Mouse (Mus musculus) left cerebral cortex, adult 2 months (tissue): Measurements from ENCODE around the gene Sprr2k. TPM values are rescaled to one million over a fixed set of nuclear protein-coding genes. Genes with fewer than 3 reads are reported as not detected.
"Not testable (repeated sequence)": the region's sequence is repeated elsewhere in the genome, so short reads cannot be mapped to it uniquely, and the experiment has no call there.

Experiments
- DNase-seq, 2 experiments: peaks; one replicate each; pipeline ENCODE4 v3.0.0; 2021 to 2022; ENCODE audit warnings: low spot score in 2 of 2, mixed read lengths in 1 of 2; ENCODE audit errors: extremely low spot score in 1 of 2
- H3K27ac ChIP-seq: fragments of 200-600 bp; 2 replicates; pipeline ENCODE4 v1.8.1; 2022
- H3K4me3 ChIP-seq: fragments of 200-600 bp; 2 replicates; pipeline ENCODE4 v1.8.1; 2022
- CTCF ChIP-seq: fragments of 200-600 bp; IDR thresholded peaks from 2 replicates; pipeline ENCODE4 v1.8.1; 2022; ENCODE audit warnings: antibody characterized with exemption, mild to moderate bottlenecking, moderate library complexity
- intact Hi-C: fragments of 180-260 bp; cut with DNase I; formaldehyde crosslinking; loops from one replicate; pipeline ENCODE4 v1.15.1; 2025
- total RNA-seq, 2 experiments: library from RNA; stranded (reverse); gene quantifications; 2 replicates each; pipeline ENCODE4 v1.2.3; 2021

Sprr2k gene
- total RNA-seq, 2 experiments from 2014 or later, result not detected

DNA sequence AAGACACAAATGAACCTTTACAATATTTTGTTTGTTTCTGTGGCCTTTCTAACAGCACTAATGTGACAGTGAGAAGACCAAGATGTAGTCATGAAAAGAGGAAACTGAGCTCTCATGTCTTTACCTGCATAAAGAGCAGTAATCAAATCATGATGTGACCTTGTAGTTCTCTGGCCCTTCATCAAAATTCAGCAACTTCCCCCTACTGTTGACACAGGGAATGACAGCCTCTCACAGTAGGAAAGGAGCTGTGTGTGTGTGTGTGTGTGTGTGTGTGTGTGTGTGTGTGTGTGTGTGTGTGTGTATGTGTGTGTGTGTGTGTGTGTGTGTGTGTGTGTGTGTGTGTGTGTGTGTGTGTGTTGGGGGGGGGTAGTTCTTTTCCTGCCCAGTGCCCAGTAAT, 48.9 kb downstream of the Sprr2k start:
- peak; percentile 6 for TF ChIP-seq CTCF
- H3K27ac ChIP-seq, H3K4me3 ChIP-seq, DNase-seq, intact Hi-C loops: not testable (repeated sequence)

Other genes starting within 250 kb of the Sprr2k start
- not detected for gene Sprr2a1, start 216.8 kb upstream of the Sprr2k start, total RNA-seq
- gene Sprr2a2, start 216.7 kb upstream of the Sprr2k start, total RNA-seq, result not detected
- not detected for gene Sprr2a3, start 147.2 kb upstream of the Sprr2k start, total RNA-seq
- gene Sprr2b, start 116.0 kb upstream of the Sprr2k start, total RNA-seq, result not detected
- not detected for gene Sprr2d, start 93.4 kb upstream of the Sprr2k start, total RNA-seq
- gene Sprr2e, start 80.4 kb upstream of the Sprr2k start, total RNA-seq, result not detected
- gene Sprr2f, start 67.4 kb upstream of the Sprr2k start, total RNA-seq, result not detected
- not detected for gene Sprr2h, start 46.9 kb upstream of the Sprr2k start, total RNA-seq
- gene Sprr2i, start 24.6 kb upstream of the Sprr2k start, total RNA-seq, result not detected
- not detected for gene Sprr2j-ps, start 14.5 kb upstream of the Sprr2k start, total RNA-seq
- 1 to 10 TPM in 1 of 2 experiments, under 1 TPM in 1; 0.98 to 3.2 TPM for gene Gm9774, start 3.2 kb upstream of the Sprr2k start, total RNA-seq
- not detected for gene Sprr1b, start 6.2 kb downstream of the Sprr2k start, total RNA-seq
- gene Sprr3, start 26.1 kb downstream of the Sprr2k start, total RNA-seq, result not detected
- gene Sprr1a, start 53.3 kb downstream of the Sprr2k start, total RNA-seq, result not detected
- gene Sprr4, start 67.9 kb downstream of the Sprr2k start, total RNA-seq, result not detected
- not detected for gene 2310046K23Rik, start 101.9 kb downstream of the Sprr2k start, total RNA-seq
- gene Ivl, start 141.2 kb downstream of the Sprr2k start, total RNA-seq, result not detected
- gene Smcp, start 156.4 kb downstream of the Sprr2k start, total RNA-seq, result not detected
- not detected for gene 2210017I01Rik, start 174.9 kb downstream of the Sprr2k start, total RNA-seq
- not detected for gene Lce6a, start 189.1 kb downstream of the Sprr2k start, total RNA-seq
- gene Lce1a1, start 215.7 kb downstream of the Sprr2k start, total RNA-seq, result not detected
- gene Lce1b, start 224.3 kb downstream of the Sprr2k start, total RNA-seq, result not detected
- not detected for gene Lce1a2, start 237.7 kb downstream of the Sprr2k start, total RNA-seq
- not detected for gene Lce1c, start 246.7 kb downstream of the Sprr2k start, total RNA-seq